Mouse (Mus musculus): ENCODE results near the gene Lpar2.

The Lpar2 gene

GRCm38 (mm10) chr8:69867696-69868326 lies 45.6 kb downstream of the Lpar2 start:
- WGBS, result 84% methylated on average over 5 of the region's 5 CpGs

GRCm38 (mm10) chr8:69870003-69870765 lies 48.0 kb downstream of the Lpar2 start:
- WGBS, result 72% methylated on average over 11 of the region's 11 CpGs

GRCm38 (mm10) chr8:69870907-69871306 lies 48.7 kb downstream of the Lpar2 start:
- WGBS, result 81% methylated on average over 6 of the region's 6 CpGs

GRCm38 (mm10) chr8:69874155-69874554 lies 51.9 kb downstream of the Lpar2 start:
- 15% methylated on average over 9 of the region's 9 CpGs for WGBS

GRCm38 (mm10) chr8:69874654-69875053 lies 52.4 kb downstream of the Lpar2 start:
- 82% methylated on average over 13 of the region's 13 CpGs for WGBS

- 60% methylated on average over 10 of the region's 10 CpGs for WGBS
Observed at GRCm38 (mm10) chr8:69876097-69876496, 53.9 kb downstream of the Lpar2 start.

- 69% methylated on average over 10 of the region's 10 CpGs for WGBS
Observed at GRCm38 (mm10) chr8:69876967-69877366, 54.7 kb downstream of the Lpar2 start.

- 76% methylated on average over 4 of the region's 4 CpGs for WGBS
Observed at GRCm38 (mm10) chr8:69877396-69877795, 55.2 kb downstream of the Lpar2 start.

- WGBS, result 57% methylated on average over 3 of the region's 3 CpGs
Observed at GRCm38 (mm10) chr8:69877992-69878391, 55.8 kb downstream of the Lpar2 start.

GRCm38 (mm10) chr8:69879678-69880077 lies 57.4 kb downstream of the Lpar2 start:
- 86% methylated on average over 8 of the region's 8 CpGs for WGBS
